Mouse (Mus musculus) naive thymus-derived CD4-positive, alpha-beta T cell, adult 2 months (primary cell): Measurements from ENCODE around the gene Zyx.

Experiments used
- DNase-seq: peaks from one replicate; pipeline ENCODE4 v3.0.0-alpha.2; 2011; ENCODE audit warnings: low read depth

Zyx gene

DNA sequence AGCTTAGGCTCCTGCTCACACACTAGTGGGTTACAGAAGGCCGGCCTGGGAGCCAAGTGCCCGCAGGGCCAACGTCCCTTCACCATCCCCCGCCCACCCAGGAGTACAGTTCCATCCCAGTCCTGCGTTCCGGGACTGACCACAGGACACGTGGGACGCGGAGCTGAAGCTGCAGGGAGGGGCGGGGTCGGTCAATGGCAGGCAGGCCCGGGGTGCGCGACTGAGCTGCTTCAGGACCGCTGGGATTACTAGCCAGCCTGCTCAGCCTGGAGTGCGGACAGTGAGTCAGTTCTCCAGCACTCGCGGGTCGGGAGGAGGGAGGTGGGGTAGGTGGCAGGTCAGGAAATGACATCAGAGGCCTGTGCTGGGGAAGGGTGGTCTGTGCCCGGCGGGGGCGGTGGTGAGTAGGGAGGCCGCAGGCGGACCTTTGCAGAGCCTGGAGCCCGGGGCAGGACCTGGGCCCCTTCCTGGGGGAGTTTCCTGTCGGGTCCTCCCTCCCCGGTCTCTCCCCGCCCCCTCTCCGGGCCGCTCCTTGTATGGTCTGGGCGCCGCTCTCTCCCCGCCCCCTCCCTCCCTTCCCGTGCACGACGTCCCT lies at the start of gene Zyx:
Gene Zyx (plus strand): TSS at position 205 of the 595 bp plus-strand sequence.
- peak; percentile 83 for DNase-seq

DNA sequence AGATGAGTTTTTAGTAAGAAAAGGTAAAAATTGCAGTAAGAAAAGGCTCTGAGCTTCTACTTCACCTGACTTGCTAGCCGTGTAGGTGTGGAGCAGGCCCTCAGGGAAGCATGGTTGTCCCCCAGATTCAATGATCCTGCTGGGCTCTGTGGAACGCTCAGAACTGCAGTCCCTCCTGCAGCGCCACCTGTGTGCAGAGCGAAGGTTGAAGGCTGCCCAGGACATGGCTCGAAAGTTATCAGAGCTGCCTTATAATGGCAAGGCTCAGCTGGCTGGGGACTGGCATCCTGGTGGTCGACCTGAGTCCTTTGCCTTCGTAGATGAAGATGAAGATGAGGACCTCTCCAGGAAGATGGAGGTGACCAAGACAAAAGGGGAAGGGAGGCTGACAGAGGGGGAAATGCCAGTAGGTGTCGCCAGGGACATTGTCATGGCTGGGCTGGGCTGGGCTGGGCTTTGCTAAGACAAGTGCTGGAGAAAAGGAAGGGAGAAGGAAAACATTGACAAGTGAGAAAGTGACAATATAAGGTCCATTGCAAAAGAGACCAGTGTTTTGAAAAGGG lies 39.5 kb upstream of the Zyx start:
- DNase-seq: no peak

DNA sequence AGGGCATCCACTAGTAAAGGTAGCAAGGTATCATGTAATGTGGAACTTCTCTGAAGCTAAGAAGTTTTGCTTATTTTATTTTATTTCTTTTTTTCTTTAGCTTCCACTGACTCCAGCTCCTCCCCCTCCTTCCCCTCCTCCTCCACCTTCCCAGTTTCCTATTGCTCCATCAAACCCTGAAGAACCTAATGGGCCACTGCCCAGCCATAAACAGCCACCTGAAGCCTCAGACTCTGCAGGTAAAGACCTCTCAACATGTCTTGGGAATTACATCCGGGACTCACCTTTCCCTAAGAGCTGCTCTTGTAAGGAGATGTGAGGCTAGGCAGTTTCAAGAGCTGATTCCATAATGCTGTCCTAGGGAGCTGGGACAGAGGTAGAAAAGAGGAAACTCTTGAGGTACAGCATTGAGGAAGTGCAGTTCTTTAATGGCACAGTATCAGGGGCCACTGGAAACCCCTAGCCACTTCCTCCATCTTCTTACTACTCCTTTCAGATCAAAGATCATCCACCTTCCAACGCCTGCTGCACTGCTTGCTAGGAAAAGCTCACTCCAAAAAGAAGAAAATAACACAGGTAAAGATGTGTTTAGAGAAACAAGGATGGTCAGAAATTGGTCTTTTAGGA lies 38.9 kb upstream of the Zyx start:
- no peak for DNase-seq

DNA sequence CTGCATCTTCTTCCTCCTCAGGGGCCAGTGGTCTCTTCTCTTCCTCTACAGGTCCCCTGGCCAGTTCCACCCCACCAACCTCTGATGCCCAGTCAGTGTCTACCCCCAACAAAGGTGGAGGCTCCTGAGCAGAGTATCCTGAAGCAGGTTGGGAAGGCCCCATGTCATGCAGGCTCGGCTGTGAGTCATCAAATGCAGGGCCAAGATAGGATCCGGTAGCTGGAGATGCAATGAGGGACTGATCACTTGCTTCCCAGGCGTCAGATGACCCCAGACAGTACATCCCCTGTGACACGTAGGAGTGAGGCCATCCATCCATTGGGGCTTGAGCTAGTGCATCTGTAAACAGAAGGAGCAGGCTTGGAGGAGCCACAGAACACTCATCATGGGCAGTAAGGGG lies 31.1 kb upstream of the Zyx start:
- no peak for DNase-seq

DNA sequence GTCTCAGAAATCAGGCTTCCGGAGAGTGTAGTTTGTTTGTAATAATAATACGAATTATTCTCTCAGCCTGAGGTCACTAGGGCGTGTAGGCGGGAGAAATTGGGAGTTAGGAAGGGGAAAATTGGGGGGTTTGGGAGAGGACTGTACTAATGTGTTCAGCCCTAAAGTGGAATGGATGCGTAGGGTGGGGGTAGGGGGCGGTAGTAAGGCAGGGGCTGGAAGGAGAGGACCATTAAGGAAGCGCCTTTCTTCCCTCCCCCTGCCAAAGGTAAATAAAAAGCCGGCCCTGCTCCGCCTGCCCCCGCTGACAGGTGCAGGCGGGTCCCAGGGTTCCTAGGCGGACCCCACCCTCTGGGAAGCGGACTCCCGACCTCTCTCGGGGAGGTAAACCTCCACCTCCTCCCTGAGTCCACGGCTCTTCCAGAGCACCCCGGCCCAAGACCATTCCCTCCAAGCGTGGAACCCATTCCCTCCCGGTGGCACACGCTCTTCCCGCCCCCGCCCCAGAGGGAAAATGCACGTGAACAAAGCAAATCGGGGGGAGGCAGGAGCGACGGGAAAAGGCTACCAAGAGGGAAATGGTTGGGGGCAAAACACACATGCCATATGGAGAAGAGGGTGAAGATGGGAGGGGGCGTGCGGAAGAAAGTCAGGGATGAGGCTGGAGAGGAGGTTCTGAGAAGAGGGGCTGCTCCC lies 25.9 kb upstream of the Zyx start:
- no peak for DNase-seq

DNA sequence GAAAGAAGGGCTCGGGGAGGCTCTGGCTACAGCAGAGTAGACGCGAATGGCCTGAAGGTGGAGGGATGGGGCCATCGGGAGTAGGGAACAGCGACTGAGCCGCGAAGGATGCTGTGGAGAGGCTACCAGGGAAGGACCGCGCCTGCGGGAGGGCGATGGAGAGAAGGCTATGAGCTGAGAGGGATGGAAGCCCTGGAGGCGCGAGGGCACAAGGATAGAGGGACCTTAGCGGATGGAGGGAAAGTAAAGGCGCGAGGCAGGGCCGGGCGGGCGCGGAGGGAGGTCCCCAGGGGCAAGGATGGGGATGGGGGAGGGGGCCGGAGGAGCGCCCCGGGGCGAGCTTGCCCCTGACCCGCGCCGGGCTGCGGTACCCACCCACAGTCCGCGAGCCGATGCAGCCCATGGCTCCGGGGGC lies 25.4 kb upstream of the Zyx start:
- no peak for DNase-seq

DNA sequence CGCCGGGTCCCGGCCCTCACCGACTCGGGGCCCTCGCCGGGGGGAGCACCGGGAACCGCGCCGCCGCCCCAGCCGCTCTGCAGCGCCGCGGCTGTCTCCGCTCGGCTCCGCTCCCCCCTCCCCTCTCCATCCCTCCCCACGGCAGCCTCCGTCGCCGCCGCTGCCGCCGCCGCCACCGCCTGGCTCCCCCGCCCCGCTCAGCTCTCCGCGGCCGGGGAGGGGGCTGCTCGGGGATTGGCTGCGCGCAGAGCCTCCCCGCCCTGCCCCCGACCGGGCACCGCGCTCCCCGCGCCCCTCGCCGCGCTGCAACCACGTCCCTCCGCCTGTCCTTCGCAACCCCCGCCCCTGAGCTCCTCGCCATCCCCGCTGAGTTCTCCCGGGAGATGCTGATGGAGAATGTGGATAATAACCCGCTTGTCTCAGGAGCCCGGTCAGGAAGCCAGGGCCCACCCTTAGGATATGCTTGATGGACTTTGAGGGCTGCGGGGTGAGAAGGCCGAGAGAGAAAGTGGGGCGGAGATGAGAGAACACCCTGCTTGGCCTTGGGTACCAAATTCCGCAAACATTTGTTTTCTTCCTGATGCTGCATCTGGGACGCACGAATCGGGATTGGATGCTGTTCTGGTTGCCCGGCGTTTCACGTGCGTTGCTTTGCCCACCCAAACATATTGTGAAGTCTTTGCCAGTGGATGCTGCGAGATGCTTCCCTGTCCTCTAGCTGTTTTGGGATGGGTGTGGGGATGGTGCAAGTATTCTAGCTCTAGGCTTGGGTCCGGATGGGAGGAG lies 24.8 kb upstream of the Zyx start, which contains the start of gene Fam131b:
Gene Fam131b (minus strand): TSS at position 162 of the 786 bp plus-strand sequence.
- DNase-seq: peak; percentile 62

DNA sequence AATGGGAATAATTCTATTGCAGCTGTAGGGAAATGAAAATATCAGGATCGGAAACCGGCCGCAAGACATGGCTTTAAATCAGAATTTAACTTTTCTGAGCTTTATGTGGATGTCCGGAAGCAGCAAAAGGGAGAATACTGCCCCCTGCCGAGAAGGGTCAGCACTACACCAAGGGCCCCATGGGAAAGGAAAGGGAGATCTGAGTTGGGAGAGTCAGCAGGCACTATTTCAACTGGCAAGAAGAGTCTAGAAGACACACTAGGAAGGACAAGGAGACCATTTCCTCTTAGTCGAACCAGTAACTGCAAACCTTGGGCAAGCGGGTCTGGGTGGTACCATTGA lies 24.2 kb upstream of the Zyx start:
- peak; percentile 88 for DNase-seq

DNA sequence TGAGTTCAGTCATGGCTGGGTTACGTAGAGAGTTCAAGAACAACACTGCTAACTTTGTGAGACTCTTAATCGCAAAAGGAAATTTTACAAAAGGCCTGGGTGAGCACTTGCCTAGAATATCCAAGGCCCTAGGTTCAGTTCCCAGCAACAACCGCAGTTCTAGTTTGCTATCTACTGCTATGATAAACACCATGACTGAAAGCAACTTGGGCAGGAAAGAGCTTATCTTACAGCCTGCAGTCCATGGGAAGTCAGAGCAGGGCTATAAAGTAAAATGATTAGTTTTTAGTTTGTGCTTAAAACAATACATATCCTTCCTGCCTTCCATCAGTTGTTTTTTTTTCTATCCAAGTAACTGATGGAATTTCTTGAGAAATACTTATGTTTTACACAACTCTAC lies 22.9 kb upstream of the Zyx start:
- DNase-seq: no peak

DNA sequence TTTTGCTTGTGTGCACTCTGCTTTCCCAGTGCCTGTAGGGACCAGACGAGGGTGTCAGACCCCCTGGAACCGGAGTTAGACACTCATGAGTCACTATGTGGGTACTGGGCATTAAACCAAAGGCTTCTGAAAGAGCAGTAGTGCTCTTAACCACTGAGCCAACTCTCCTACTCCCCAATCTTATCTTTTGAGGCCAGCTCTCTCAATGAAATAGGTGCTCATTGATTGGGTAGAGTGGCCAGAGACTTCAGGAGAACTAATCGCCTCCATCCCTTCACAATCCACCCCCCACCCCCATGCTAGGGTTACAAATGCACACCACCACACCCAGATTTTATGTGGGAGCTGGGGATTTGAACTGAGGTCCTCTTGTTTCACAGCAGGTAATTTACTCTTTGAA lies 20.7 kb upstream of the Zyx start:
- DNase-seq: no peak

DNA sequence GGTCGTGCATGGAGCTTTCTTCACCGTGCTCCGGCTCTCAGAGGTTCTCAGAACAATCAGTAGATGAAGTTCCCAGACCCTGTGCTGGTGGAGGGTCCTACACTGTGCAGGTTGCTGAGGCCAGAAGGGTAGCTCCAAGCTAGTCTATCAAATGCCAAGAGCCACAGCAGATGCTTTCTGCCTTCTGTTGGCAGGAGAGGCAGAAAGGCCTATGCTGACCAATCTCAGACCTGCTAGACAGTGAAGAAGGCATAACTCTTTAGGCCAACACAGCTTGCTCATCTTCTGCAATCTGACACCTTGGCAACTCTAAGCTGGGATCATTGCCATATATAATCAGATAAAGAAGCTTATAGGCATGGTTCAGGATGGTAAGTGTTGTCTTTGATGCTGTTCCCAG lies 19.2 kb upstream of the Zyx start:
- DNase-seq: no peak

DNA sequence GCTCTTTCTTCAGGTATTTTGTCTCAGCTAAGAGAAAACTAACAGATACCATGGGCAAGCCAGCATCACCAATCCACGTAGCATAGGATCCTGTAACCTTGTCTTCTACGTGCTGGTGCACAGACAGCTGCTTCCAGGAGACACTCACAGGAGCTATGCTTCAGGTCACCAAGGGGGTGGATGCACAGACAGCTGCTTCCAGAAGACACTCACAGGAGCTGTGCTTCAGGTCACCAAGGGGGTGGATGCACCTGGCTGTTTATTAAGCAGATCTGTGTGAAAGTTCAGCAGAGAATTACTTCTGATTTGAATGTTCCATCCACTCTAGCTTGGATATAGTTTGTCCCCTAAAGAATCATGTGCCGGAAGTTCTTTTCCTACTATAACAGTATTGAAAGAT lies 18.5 kb upstream of the Zyx start:
- no peak for DNase-seq

DNA sequence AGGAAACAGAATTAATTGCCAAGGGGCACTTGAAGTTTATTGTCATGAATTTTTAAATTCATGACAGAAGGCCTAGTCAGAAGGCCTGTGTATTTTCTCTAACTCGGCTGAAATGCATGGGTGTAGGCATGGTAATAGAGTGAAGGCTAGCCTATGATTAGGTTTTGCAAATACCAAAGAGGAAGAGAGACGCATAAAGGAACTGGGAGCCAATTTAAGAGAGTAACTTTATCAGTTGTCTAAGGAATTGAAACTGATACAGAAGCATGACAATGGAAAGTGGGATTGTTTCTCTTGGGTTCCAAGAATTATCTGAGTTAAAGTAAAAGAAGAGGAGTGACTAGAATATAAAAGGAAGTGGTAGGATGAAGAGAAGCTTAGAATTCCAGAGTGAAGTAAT lies 10.2 kb upstream of the Zyx start:
- no peak for DNase-seq

DNA sequence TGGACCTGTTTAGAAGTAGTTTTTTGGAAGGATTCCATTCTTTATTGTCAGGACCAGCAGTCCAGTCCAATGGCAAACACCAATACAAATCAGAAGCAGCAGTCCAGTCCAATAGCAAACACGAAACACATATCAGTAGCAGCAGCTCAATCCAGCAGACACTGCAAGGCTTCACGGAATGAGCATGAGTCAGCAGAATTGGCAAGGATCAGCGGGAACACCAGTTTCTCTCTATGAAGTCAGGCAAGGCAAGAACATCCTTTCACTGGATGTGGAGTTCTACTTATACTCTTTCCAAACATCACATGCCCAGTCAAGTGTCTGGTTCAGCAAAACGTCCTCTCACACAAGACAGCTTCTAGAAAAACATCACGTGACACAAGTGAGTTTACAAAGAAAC lies 9.4 kb upstream of the Zyx start:
- no peak for DNase-seq

DNA sequence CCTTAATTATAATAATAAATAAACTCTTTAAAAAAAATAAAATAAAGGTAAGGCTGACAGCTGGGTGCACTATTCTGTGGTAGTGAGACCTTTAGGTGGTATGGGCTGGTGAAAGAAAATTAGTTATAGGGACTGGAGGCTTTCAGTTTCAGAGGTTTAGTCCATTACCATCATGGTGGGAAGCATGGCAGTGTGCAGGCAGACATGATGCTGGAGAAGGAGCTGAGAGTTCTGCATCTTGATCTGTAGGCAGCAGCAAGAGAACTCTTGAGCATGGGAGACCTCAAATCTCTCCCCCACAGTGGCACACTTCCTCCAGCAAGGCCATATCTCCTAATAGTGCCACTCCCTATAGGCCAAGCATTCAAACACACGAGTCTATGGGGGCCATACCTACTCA lies 7.3 kb upstream of the Zyx start:
- DNase-seq: no peak

DNA sequence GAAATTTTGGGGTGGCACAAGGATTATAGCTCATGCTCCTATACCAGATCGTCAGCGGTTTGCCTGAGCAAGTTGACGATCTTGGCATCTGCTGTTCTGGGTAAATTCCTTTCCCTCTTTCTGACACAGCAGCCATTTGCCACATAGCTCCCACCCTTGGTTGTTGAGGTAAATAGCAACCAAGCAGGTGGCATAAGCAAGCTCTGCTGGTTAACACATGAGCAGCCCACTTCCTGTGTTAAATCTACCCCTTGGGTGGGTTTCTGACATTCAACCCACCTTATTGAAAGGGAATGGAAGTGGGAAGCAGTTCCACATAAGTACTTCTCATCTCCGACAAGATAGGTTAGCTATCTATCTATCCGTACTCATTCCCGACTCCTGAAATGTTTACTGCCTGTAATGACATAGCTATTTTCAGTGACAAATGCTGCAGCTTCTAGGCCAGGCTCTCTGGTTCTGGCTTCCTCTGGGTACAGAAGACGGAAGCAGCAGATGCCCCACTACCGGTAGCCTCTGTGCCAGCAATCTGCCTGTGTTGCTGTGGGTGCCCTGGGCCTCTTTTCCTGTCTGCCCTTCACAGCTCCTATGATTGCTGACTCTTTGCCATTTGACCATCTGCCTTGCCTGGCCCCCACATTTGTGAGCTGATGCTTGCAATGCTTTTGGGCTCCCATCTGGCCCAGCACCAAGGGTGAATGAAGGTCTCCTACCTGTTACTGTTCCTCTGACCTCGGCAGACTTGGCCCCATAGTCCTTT lies 5.9 kb upstream of the Zyx start:
- peak; percentile 70 for DNase-seq

DNA sequence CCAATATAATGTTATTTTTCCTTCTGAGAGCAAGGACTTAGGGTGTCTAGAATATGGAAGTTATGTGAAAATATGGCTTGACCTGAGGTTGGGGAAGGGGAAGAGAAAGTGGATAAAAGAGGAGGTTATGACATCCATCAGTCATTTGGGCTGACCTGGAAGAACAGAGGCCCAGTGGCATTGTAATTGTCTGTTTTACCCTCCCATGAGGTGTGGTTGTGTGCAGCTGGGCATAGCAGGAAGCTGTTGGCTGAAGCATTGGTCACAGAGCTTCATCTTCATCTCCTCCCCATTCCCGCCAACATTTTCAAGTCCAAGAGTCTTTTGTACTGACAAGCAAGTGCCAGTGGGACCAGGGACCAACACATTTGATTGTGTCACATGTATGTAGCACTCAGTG lies 5.2 kb upstream of the Zyx start:
- DNase-seq: no peak

DNA sequence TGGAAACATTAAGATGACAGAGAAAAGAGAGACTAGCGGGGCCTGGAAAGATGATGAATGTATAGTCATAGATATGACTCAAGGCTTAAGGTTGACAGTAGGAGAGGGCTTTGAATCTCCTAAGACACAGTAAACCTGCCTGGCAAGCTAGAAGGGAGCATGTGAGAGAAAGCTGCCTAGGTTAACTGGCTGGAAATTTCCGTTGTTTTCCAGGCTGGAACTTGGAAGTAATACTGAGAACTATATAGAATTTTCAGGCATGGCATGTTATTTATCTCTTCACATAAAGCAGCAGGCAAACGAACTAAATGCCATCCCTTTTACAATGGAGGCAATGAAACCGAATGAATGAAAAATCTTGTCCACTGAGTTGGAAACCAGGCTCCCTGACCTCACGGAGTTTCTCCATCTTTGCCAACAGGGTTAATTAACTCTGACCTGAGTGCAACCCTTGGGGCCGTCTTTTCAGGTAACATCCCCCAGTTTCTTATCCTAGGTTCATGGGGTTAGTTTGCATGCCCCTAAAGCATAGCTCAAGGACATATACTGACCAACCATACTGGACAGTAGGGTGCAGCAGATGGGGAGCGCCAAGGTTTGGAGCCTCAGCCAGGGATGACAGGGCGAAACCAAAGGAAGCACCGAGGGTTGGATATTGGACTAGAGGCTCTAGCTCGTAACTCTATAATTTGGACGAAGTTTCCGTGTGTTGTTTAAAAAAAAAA lies 987 bp upstream of the Zyx start:
- DNase-seq: no peak

DNA sequence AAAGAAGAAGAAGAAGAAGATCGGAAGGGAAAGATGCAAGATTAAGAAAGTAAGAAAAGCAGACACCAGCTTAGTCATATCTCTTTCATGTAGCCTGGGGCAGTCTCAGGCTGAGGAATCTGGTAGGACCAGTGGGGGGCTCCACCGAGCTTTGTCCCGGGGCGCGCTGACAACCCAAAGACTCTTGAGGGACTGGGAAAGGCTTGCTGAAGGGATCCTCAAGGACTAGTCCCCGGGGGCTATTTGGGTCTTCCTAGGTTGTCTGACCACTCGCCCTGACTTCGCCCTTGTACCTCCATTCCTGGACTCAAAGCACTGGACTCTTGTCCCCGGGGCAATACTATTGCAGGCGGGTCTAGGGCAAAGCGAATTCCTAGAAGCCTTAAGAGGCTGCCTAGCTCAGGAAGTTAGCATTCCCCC lies 414 bp upstream of the Zyx start:
- DNase-seq: peak; percentile 77

DNA sequence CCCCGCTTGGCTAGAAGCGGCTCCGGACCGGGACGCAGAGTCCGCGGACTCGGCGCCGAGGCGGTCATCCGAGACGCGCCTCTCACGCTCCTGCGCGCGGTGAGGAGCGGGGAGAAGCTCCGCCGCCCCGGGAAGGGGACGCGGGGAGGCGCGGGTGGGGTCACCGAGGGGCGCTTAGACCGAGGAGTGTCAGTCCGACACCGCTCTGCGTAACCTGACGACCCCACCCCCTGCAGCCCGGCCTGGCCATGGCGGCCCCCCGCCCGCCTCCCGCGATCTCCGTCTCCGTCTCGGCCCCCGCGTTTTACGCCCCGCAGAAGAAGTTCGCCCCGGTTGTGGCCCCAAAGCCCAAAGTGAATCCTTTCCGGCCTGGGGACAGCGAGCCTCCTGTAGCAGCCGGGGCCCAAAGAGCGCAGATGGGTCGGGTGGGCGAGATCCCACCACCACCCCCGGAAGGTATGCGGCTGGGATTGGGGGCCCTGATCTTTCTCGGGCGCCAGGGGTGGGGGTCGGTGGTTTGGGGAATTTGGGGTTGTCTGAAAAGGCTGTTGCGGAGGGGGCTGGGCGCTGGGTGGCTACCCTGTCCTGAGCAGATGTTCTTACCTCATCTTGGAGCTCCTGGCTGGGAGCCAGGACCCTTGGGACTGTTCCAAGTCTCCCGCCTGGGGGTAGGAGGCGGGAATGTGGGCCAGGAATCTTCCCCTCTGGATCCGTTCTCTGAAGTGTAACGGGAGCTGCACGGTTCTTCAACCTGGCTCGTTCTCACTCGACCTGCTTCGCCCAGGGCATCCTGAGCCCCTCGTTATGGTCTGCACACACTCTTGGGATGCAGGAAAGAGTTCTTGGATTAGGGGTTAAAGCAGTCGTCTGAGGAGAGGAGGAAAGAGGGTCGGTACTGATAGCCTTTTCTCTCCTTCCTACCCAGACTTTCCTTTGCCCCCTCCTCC lies 864 bp downstream of the Zyx start:
- DNase-seq: no peak
